Mouse (Mus musculus): ENCODE data around the gene Tcaf3. TPM values are rescaled to one million over a fixed set of nuclear protein-coding genes. Genes with fewer than 3 reads are reported as not detected.
A peak's percentile ranks its signal among the peaks of the same experiment; 100 is the strongest.

Gene Tcaf3
- polyA plus RNA-seq, 1 experiment, result not detected

GRCm38 (mm10) chr6:42586569-42586968 is 10.9 kb downstream of the Tcaf3 start:
- no peak overlapping the region for H3K27ac ChIP-seq (ENCODE audit: control insufficient read depth, insufficient read depth, low read depth, low read length, poor library complexity)
- WGBS, result 76% methylated on average over 5 of the region's 5 CpGs
- TF ChIP-seq CTCF (IDR thresholded peaks at IDR 0.05; ENCODE audit: control insufficient read depth, insufficient read depth, low read length) (no peak), POLR2A (IDR thresholded peaks at IDR 0.05; ENCODE audit: borderline replicate concordance, control insufficient read depth, low read depth, low read length) (no peak)
- H3K4me1 ChIP-seq (ENCODE audit: control insufficient read depth, insufficient read depth, low read length), result no peaks in the 10 kb centered on the region
- no peak overlapping the region for H3K4me3 ChIP-seq (replicated peaks; ENCODE audit: control insufficient read depth, low read depth, low read length)

GRCm38 (mm10) chr6:42583488-42583872 is 14.0 kb downstream of the Tcaf3 start:
- Histone ChIP-seq H3K27ac (ENCODE audit: control insufficient read depth, insufficient read depth, low read depth, low read length, poor library complexity) (no peak overlapping the region), H3K4me3 (replicated peaks; ENCODE audit: control insufficient read depth, low read depth, low read length) (no peak overlapping the region), H3K4me1 (ENCODE audit: control insufficient read depth, insufficient read depth, low read length) (no peaks in the 10 kb centered on the region)
- TF ChIP-seq CTCF (IDR thresholded peaks at IDR 0.05; ENCODE audit: control insufficient read depth, insufficient read depth, low read length), result peak; percentile 60
- TF ChIP-seq POLR2A (IDR thresholded peaks at IDR 0.05; ENCODE audit: borderline replicate concordance, control insufficient read depth, low read depth, low read length), result no peak
- 3% methylated on average over 7 of the region's 7 CpGs for whole genome bisulfite sequencing

DNA sequence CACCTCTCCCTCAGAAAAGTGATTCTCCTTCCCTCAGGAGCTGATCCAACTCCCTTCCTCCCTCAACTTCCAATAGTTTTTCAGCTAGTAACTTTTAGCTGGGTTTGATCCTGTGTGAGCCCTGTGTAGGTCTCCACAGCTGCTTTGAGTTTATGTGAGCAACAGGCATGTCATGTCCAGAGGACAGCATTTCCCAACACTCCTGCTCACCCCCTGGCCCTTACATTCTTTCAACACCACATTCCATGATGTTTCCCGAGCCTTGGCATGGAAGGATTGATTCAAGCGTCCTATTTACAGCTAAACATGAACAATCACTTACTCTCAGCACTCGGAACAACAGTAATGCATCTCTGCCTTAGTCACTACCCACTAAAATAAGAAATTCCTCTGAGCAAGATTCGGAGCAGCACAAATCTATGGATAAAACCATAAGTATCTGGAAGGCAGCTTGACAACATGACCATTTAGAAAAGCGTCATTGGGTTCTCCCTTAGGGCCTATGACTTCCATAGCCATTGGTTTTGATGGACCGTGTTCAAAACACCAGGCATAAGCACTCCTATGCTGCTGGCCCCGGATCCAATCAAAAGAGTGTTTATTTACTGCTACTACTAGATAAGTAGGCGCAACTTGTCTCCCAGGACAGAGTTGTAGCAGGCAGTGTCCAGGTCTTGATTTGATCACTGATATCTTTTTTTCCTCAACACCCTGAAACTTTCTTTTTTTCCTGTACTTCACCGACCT is 14.6 kb downstream of the Tcaf3 start:
- TF ChIP-seq POLR2A (IDR thresholded peaks at IDR 0.05; ENCODE audit: borderline replicate concordance, control insufficient read depth, low read depth, low read length) (no peak), CTCF (IDR thresholded peaks at IDR 0.05; ENCODE audit: control insufficient read depth, insufficient read depth, low read length) (no peak)
- Histone ChIP-seq H3K4me3 (replicated peaks; ENCODE audit: control insufficient read depth, low read depth, low read length) (no peak overlapping the region), H3K27ac (ENCODE audit: control insufficient read depth, insufficient read depth, low read depth, low read length, poor library complexity) (no peak overlapping the region), H3K4me1 (ENCODE audit: control insufficient read depth, insufficient read depth, low read length) (no peaks in the 10 kb centered on the region)
- WGBS, result 60% methylated on average over 9 of the region's 9 CpGs

GRCm38 (mm10) chr6:42578678-42579077 is 18.8 kb downstream of the Tcaf3 start:
- Histone ChIP-seq H3K4me1 (ENCODE audit: control insufficient read depth, insufficient read depth, low read length) (no peaks in the 10 kb centered on the region), H3K4me3 (replicated peaks; ENCODE audit: control insufficient read depth, low read depth, low read length) (no peak overlapping the region), H3K27ac (ENCODE audit: control insufficient read depth, insufficient read depth, low read depth, low read length, poor library complexity) (no peak overlapping the region)
- WGBS, result 59% methylated on average over 4 of the region's 4 CpGs
- TF ChIP-seq POLR2A (IDR thresholded peaks at IDR 0.05; ENCODE audit: borderline replicate concordance, control insufficient read depth, low read depth, low read length) (no peak), CTCF (IDR thresholded peaks at IDR 0.05; ENCODE audit: control insufficient read depth, insufficient read depth, low read length) (no peak)

GRCm38 (mm10) chr6:42577433-42577832 is 20.1 kb downstream of the Tcaf3 start:
- H3K27ac ChIP-seq (ENCODE audit: control insufficient read depth, insufficient read depth, low read depth, low read length, poor library complexity), result no peak overlapping the region
- whole genome bisulfite sequencing, result 76% methylated on average over 2 of the region's 2 CpGs
- TF ChIP-seq POLR2A (IDR thresholded peaks at IDR 0.05; ENCODE audit: borderline replicate concordance, control insufficient read depth, low read depth, low read length) (no peak), CTCF (IDR thresholded peaks at IDR 0.05; ENCODE audit: control insufficient read depth, insufficient read depth, low read length) (no peak)
- H3K4me3 ChIP-seq (replicated peaks; ENCODE audit: control insufficient read depth, low read depth, low read length), result no peak overlapping the region
- H3K4me1 ChIP-seq (ENCODE audit: control insufficient read depth, insufficient read depth, low read length), result no peaks in the 10 kb centered on the region

DNA sequence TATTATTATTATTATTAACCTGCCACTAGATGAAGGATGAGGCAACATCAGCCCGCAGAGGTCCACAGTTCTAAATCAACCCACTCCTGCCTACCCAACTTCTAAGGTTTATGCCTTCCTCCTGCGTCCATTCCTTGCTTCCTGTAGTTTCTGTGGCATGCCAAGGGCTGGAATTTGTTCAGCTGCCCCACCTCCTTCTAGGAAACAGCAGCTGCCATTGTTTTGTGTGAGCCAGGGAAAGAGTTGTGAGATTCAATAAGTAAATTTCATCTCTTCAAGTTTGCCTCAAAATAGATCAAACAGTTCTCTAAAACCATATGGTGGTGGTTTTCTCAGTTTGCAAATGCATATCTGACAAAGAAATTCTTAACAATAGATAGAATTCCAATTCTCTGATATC is 29.3 kb downstream of the Tcaf3 start:
- TF ChIP-seq POLR2A (IDR thresholded peaks at IDR 0.05; ENCODE audit: borderline replicate concordance, control insufficient read depth, low read depth, low read length), result no peak
- no peak for TF ChIP-seq CTCF (IDR thresholded peaks at IDR 0.05; ENCODE audit: control insufficient read depth, insufficient read depth, low read length)
- 57% methylated on average over 2 of the region's 2 CpGs for WGBS
- Histone ChIP-seq H3K27ac (ENCODE audit: control insufficient read depth, insufficient read depth, low read depth, low read length, poor library complexity) (no peak overlapping the region), H3K4me1 (ENCODE audit: control insufficient read depth, insufficient read depth, low read length) (no peaks in the 10 kb centered on the region), H3K4me3 (replicated peaks; ENCODE audit: control insufficient read depth, low read depth, low read length) (no peak overlapping the region)

GRCm38 (mm10) chr6:42566076-42566598 is 31.4 kb downstream of the Tcaf3 start:
- TF ChIP-seq POLR2A (IDR thresholded peaks at IDR 0.05; ENCODE audit: borderline replicate concordance, control insufficient read depth, low read depth, low read length) (no peak), CTCF (IDR thresholded peaks at IDR 0.05; ENCODE audit: control insufficient read depth, insufficient read depth, low read length) (no peak)
- WGBS, result 69% methylated on average over 2 of the region's 2 CpGs
- Histone ChIP-seq H3K4me1 (ENCODE audit: control insufficient read depth, insufficient read depth, low read length) (no peaks in the 10 kb centered on the region), H3K4me3 (replicated peaks; ENCODE audit: control insufficient read depth, low read depth, low read length) (no peak overlapping the region), H3K27ac (ENCODE audit: control insufficient read depth, insufficient read depth, low read depth, low read length, poor library complexity) (no peak overlapping the region)

- 59% methylated on average over 2 of the region's 2 CpGs for WGBS
- no peak overlapping the region for H3K4me3 ChIP-seq (replicated peaks; ENCODE audit: control insufficient read depth, low read depth, low read length)
- no peaks in the 10 kb centered on the region for H3K4me1 ChIP-seq (ENCODE audit: control insufficient read depth, insufficient read depth, low read length)
- no peak overlapping the region for H3K27ac ChIP-seq (ENCODE audit: control insufficient read depth, insufficient read depth, low read depth, low read length, poor library complexity)
- no peak for TF ChIP-seq CTCF (IDR thresholded peaks at IDR 0.05; ENCODE audit: control insufficient read depth, insufficient read depth, low read length)
- no peak for TF ChIP-seq POLR2A (IDR thresholded peaks at IDR 0.05; ENCODE audit: borderline replicate concordance, control insufficient read depth, low read depth, low read length)
These were observed 35.2 kb downstream of the Tcaf3 start for GRCm38 (mm10) chr6:42562280-42562679.
